Mouse (Mus musculus): ENCODE measurements around the gene 1700003F12Rik.

Gene 1700003F12Rik

DNA sequence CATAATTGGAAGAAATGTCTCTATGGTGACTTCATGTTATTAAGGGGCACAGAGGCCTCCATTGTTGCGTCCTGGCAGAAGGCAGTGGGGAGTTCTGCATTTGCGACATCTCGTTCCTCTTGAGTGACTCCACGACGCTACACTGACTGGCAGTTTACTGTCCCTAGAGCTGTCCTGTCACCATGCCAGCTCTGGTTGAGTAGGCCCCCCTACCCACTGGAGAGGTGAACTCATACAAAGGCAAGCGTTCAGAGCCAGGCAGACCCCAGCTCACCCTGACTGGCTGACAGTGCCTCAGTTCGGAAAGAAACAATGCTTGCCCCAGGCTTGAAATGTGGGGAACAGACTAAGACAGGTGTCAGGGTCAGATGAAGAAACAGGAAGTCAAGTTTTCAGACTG lies 27.4 kb downstream of the 1700003F12Rik start:
- no peak for DNase-seq (ENCODE audit: low read depth, low spot score)

DNA sequence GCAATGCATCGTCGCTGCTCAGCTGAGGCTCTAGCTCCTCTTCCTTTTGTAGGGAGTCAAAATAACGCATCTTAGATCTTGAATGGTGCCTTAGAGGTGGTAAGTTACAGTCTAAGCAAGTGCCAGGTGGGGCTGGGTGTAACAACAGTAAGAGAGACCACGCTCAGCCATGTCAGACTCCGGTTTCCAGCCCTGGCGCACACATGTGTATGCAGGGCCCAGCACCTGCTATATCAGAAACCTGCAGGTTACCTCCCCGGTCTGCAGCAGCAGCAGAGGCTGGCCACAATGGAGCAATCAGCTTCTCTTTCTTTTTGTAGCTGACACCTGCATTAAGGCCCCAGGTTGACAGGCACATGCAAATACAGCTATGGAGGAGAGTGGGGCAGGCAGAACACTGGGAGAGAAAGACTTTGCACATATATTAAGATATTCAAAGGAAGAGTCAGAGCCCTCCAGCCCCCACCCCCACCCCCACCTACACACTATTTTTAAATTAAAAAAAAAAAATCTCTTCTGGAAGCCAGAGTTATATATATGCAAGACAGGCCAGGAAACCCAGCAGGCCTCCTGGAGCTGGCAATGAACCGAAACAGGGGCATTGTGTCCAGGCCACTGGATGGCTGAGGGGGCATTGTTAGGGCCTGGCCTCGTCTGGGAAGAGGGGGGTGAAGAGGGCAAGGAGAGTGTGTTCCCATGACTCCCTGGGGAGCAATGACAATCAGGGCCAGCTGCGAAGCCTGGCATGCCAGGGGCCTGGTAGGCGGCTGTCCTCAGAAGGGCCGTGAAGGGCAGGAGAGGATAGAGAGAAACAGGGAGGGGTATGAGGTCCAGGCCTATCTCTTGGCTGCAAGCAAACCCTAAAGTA lies 30.2 kb downstream of the 1700003F12Rik start:
- no peak for DNase-seq (ENCODE audit: low read depth, low spot score)

DNA sequence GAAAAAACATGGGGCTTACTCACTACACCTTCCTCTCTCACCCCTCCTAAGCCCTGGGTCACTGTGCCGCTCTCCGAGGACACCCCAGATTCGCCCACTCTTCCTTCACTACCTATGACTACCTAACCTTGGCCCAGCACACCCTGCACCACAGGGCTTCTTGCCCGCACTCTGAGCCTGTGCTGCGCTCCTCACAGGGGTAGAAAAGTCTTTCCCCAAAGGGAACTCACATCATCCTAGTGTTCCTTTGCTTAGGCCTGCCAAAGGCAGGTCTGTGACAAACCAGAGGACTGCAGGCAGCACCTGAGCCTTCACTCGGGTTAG lies 30.8 kb downstream of the 1700003F12Rik start:
- DNase-seq (ENCODE audit: low read depth, low spot score): no peak

- no peak for DNase-seq (ENCODE audit: low read depth, low spot score)
These were observed 33.7 kb downstream of the 1700003F12Rik start for GRCm38 (mm10) chr2:154580586-154580985.

GRCm38 (mm10) chr2:154581421-154581820 lies 34.5 kb downstream of the 1700003F12Rik start:
- DNase-seq (ENCODE audit: low read depth, low spot score): peak; percentile 25

GRCm38 (mm10) chr2:154583906-154584872 lies 37.3 kb downstream of the 1700003F12Rik start:
- no peak for DNase-seq (ENCODE audit: low read depth, low spot score)

DNA sequence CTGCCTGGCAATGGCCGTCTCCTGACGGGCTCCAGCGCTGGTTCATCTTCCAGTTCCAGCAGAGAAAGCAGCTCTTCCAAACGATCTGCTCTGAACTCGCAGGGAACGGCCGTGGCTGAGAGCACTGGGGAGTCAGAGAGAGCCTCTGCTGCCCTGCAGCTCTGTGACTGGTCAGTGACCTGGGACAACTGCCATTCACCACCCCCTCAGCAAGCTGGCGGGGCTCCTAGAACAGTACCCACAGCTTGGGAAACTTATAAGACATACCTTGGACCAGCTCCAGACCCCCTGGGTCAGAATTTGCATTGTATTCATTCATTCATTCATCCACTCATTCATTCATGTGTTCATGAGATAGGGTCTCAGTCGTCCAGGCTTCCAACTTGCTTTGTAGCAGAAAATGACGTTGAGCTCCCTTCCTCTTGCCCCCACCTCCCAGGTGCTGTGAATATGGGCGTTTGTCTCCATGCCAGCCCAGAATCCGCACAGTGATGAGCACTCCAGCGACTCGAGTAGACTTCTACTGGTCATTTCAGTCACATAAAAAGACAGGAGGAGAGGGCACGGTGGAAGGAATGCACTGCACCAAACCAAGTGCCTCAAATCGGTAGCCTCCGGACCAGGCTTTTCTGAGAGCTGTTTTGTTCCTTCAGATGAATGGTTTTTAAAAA lies 38.2 kb downstream of the 1700003F12Rik start:
- DNase-seq (ENCODE audit: low read depth, low spot score): no peak

DNA sequence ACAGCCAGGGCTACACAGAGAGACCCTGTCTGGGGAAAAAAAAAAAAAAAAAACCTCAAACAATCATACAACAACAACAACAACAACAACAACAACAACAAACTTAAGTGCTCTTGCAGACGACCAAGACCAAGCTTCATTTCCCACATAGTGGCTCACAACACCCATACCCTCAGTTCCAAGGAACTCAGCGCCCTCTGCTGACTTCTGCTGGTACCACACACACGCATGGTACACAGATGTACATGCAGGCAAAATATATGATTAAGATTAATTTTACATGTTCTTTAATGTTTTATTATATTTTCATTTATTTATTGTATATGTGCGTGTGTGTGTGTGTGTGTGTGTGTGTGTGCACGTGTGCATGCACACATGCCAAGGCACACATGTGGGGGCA lies 39.5 kb downstream of the 1700003F12Rik start:
- DNase-seq (ENCODE audit: low read depth, low spot score): peak; percentile 40

DNA sequence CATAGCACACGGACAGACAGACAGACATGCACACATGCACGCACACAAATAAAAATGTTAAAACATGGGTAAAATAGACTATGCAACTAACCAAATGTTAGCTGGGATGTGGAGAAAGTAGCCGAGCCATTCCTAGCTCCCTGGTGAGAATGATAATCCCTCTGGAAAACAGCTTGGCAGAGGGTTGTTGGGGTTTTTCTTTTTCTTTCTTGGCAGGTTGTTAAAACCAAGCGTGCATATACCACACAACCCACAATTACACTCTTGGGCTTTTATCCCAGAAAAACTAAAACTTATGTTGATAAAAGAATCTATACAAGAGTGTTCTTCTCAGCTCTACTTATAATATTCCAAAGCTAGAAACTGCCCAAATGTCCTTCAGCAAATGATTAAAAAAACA lies 42.2 kb downstream of the 1700003F12Rik start:
- DNase-seq (ENCODE audit: low read depth, low spot score): no peak

DNA sequence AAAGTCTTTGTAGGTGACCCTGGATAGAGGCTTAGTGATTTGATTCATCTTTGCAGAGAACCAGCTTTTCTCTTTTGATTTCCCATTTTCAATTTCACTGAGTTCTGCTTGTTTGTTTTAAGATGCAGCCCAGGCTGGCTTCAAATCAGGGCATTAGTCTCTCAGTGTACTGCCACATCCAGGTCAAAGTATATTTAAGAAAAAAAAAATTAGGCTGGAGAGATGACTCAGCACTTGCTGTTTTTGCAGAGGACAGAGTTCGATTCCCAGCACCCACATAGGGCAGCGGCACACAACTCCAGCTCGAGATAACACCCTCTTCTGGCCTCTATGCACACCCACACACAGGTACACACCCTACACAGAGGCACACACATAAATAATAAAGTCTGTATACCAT lies 44.4 kb downstream of the 1700003F12Rik start:
- no peak for DNase-seq (ENCODE audit: low read depth, low spot score)

DNA sequence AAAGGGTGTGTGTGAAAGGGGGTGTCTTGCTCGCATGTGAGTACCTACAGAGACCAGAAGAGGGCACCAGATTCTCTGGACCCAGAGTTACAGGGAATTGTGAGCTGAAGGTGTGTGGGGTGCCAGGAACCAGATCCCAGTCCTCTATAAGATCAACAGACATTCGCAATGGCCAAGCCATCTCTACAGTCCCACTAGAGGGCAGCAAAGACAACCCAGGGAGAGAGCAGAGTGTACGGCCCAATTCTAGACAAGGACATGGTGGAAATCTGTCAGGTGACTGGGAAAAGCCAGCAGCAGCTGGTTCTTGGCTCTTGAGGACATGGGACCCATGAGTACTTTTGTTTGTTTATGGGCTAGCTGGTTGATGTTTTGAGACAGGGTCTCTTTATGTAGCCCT lies 46.1 kb downstream of the 1700003F12Rik start:
- peak; percentile 75 for DNase-seq (ENCODE audit: low read depth, low spot score)

GRCm38 (mm10) chr2:154595775-154596174 lies 48.9 kb downstream of the 1700003F12Rik start:
- DNase-seq (ENCODE audit: low read depth, low spot score): no peak

DNA sequence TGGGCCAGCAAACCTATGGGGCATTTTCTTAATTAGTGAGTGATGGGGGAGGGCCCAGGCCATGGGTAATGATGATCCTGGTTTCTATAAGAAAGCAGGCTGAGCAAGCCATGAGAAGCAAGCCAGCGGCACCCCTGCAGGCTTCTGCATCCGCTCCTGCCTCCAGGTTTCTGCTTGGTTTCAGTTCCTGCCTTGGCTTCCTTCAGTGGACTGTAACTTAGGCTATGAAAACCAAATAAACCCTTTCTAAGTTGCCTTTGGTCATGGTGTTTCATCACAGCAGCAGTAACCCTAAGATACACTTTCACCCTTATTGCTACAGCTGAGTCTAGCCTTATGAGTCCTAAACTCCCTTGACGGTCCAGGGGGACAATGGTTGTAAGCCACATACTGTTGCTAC lies 50.5 kb downstream of the 1700003F12Rik start:
- DNase-seq (ENCODE audit: low read depth, low spot score): no peak
